Mouse (Mus musculus) heart, postnatal 36 days (tissue): Measurements from ENCODE around the gene Nle1. TPM values are rescaled to one million over a fixed set of nuclear protein-coding genes. Genes with fewer than 3 reads are reported as not detected.

Experiments used
- total RNA-seq, 2 experiments: library from RNA; stranded (reverse); gene quantifications; 2 replicates each; pipeline ENCODE4 v1.2.3; 2021

Gene Nle1
- total RNA-seq, 2 experiments from 2014 or later: 11.3 to 13.3 TPM

Other genes with a start within 250 kb of the Nle1 start
- under 1 TPM; 0.14 to 0.22 TPM for gene Cct6b, start 144.1 kb downstream of the Nle1 start, total RNA-seq
- 10 to 100 TPM; 15.0 to 15.9 TPM for gene Zfp830, start 144.1 kb downstream of the Nle1 start, total RNA-seq
- 10 to 100 TPM; 18.1 to 18.9 TPM for gene Lig3, start 127.3 kb downstream of the Nle1 start, total RNA-seq
- gene Rffl, start 37.2 kb downstream of the Nle1 start, total RNA-seq: 1 to 10 TPM; 5.6 to 6.6 TPM
- 10 to 100 TPM in 1 of 2 experiments, 1 to 10 TPM in 1; 9.0 to 10.6 TPM for gene Rad51d, start 17.8 kb downstream of the Nle1 start, total RNA-seq
- not detected for gene Fndc8, start 16.3 kb downstream of the Nle1 start, total RNA-seq
- 100 to 1,000 TPM; 182 to 201 TPM for gene Unc45b, start 2.1 kb upstream of the Nle1 start, total RNA-seq
- gene Slfn5, start 42.9 kb upstream of the Nle1 start, total RNA-seq: 10 to 100 TPM; 62.8 to 83.5 TPM
- gene Slfn9, start 83.4 kb upstream of the Nle1 start, total RNA-seq: 1 to 10 TPM in 1 of 2 experiments, under 1 TPM in 1; 0.92 to 1.4 TPM
- 1 to 10 TPM in 1 of 2 experiments, under 1 TPM in 1; 0.56 to 1.5 TPM for gene Slfn8, start 112.4 kb upstream of the Nle1 start, total RNA-seq
- gene Slfn2, start 156.7 kb upstream of the Nle1 start, total RNA-seq: 1 to 10 TPM; 3.9 to 6.2 TPM
- gene Slfn1, start 208.4 kb upstream of the Nle1 start, total RNA-seq: under 1 TPM; 0.17 to 0.41 TPM